Mouse (Mus musculus) hindbrain, embryonic 11.5 days (tissue): Measurements from ENCODE around the gene C2. TPM values are rescaled to one million over a fixed set of nuclear protein-coding genes. Genes with fewer than 3 reads are reported as not detected.

Source experiments
- ATAC-seq: fragments of 200-750 bp; cut with Nextera tagmentation; 2 replicates; pipeline ENCODE4 v1.8.0; 2017; ENCODE audit warnings: mild to moderate bottlenecking, moderate TSS enrichment, moderate library complexity; ENCODE audit not compliant: low FRiP score
- DNase-seq: peaks from one replicate; pipeline ENCODE4 v3.0.0-alpha.2; 2015; ENCODE audit warnings: low spot score
- H3K27ac ChIP-seq: fragments of 300-500 bp; sonication (generic); 2 replicates; pipeline ENCODE4 v1.5.1; 2014; ENCODE audit warnings: mild to moderate bottlenecking, low read depth, low read length
- H3K27me3 ChIP-seq: fragments of 300-500 bp; sonication (generic); 2 replicates; pipeline ENCODE4 v1.6.1; 2014; ENCODE audit warnings: mild to moderate bottlenecking, low read length, moderate library complexity, mixed read lengths; ENCODE audit not compliant: control insufficient read depth, insufficient read depth
- H3K36me3 ChIP-seq: fragments of 300-500 bp; sonication (generic); 2 replicates; pipeline ENCODE4 v1.6.1; 2014; ENCODE audit warnings: mild to moderate bottlenecking, low read length, moderate library complexity, mixed read lengths; ENCODE audit not compliant: control insufficient read depth, insufficient read depth
- H3K4me1 ChIP-seq: fragments of 300-500 bp; sonication (generic); replicated peaks from 2 replicates; pipeline ENCODE4 v1.6.1; 2014; ENCODE audit warnings: low read length, mixed read lengths; ENCODE audit not compliant: control insufficient read depth, insufficient read depth
- H3K4me2 ChIP-seq: fragments of 300-500 bp; sonication (generic); replicated peaks from 2 replicates; pipeline ENCODE4 v1.6.1; 2014; ENCODE audit warnings: mild to moderate bottlenecking, low read depth, low read length
- H3K4me3 ChIP-seq: fragments of 300-500 bp; sonication (generic); 2 replicates; pipeline ENCODE4 v1.5.1; 2014; ENCODE audit warnings: low read depth, low read length
- H3K9ac ChIP-seq: fragments of 300-500 bp; sonication (generic); 2 replicates; pipeline ENCODE4 v1.6.1; 2014; ENCODE audit warnings: low read depth, low read length
- H3K9me3 ChIP-seq: fragments of 300-500 bp; sonication (generic); 2 replicates; pipeline ENCODE4 v1.6.1; 2016; ENCODE audit warnings: low read length; ENCODE audit not compliant: control insufficient read depth
- WGBS: fragments of 180-500 bp; shearing (Covaris S2); extraction: QIAGEN DNeasy Blood & Tissue Kit; methylation state at CpG from one replicate; pipeline ENCODE4 v1.1.7; 2014; 5-methylcytosine and 5-hydroxymethylcytosine counted together
- polyA plus RNA-seq: library from polyadenylated mRNA; unstranded; fragments of >200 nt; fragmentation: Nextera tagmentation; extraction: Ambion mirVana; gene quantifications from 2 replicates; pipeline ENCODE4 v1.2.1, GENCODE M21; 2014

C2 gene
- polyA plus RNA-seq, 1 experiment from 2014 or later: 1.2 TPM

DNA sequence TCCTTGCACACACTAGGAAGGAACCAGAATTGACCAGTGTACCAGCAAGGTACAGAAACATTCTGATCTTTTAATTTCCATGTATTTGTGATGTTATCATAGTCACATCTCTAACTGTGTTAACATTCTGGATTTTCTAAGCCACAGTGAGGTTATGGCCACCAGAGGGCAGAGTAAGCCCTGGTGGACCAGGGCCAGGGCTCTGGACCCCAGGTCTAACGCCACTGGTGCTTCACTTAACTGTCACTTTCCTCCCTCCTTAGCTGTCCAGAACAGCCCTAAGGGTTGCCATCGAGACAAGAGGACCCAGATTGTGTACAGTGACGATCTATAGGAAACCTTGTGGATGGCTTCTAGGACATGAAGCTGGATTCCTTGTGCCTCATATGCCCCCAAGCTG, 42.2 kb downstream of the C2 start:
- H3K4me2 ChIP-seq: no peak overlapping the region
- peak; percentile 72 for DNase-seq
- H3K9me3 ChIP-seq: no peaks in the 10 kb centered on the region
- H3K4me3 ChIP-seq: no peak overlapping the region
- no peak overlapping the region for H3K9ac ChIP-seq
- H3K4me1 ChIP-seq: peaks cover 5% of the 10 kb centered on the region; the same call in 1 of the 2 replicates
- H3K27ac ChIP-seq: no peak overlapping the region
- WGBS: 43% methylated on average over 3 of the region's 3 CpGs
- no peak for ATAC-seq
- no peaks in the 10 kb centered on the region for H3K27me3 ChIP-seq
- H3K36me3 ChIP-seq: 0 out of 2 replicates have a peak, but pooled peaks cover 2% of the 10 kb centered on the region

DNA sequence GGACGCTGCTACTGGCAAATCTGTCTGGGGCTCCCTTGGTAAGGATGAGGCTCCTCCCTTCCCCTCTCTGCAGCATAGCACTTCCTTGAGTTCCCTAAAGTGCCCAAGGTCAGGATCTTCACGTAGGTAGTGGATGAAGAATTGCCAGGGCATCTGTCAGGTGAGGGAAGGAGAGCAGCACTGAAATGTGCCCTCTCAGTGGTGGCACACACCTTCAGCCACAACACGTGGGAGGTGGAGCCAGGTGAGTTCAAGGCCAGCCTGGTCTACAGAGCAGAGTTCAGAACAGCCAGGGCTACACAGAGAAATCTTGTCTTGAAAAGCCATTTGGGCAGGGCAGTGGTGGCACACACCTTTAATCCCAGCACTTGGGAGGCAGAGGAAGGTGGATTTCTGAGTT, 43.3 kb downstream of the C2 start:
- 93% methylated on average over 3 of the region's 3 CpGs for WGBS

DNA sequence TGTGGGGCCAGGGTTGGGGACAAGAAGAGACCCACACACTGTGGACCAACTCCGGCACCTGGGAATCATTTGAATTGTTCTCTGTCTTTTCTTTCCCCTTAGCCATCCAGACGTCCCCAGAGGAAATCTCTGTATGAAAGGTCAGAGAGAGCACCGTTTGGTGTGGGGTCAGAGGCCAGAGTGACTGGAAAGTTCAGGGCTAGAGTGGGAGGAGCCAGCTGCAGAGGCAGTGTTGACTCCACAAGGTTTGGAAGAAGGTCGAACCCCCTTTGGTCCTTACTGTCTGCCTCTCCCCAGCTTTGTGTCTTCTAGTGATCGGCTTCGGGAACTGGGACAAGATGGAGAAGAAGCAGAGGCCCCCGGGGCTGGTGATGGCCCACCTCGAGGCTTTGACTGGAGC, 44.6 kb downstream of the C2 start:
- Histone ChIP-seq H3K4me3 (no peak overlapping the region), H3K4me2 (no peak overlapping the region), H3K4me1 (peaks cover 5% of the 10 kb centered on the region; the same call in 1 of the 2 replicates), H3K9me3 (no peaks in the 10 kb centered on the region), H3K36me3 (0 out of 2 replicates have a peak, but pooled peaks cover 2% of the 10 kb centered on the region), H3K9ac (no peak overlapping the region), H3K27me3 (no peaks in the 10 kb centered on the region), H3K27ac (no peak overlapping the region)
- DNase-seq (no peak), ATAC-seq (no peak)
- 82% methylated on average over 8 of the region's 8 CpGs for WGBS

More for the DNA sequence above, 43.3 kb downstream of the C2 start:
- no peak overlapping the region for H3K4me2 ChIP-seq
- H3K27ac ChIP-seq: no peak overlapping the region
- H3K36me3 ChIP-seq: 0 out of 2 replicates have a peak, but pooled peaks cover 2% of the 10 kb centered on the region
- ATAC-seq (no peak), DNase-seq (no peak)
- no peak overlapping the region for H3K4me3 ChIP-seq
- no peak overlapping the region for H3K9ac ChIP-seq
- H3K9me3 ChIP-seq: no peaks in the 10 kb centered on the region
- H3K27me3 ChIP-seq: no peaks in the 10 kb centered on the region
- peaks cover 5% of the 10 kb centered on the region; the same call in 1 of the 2 replicates for H3K4me1 ChIP-seq

DNA sequence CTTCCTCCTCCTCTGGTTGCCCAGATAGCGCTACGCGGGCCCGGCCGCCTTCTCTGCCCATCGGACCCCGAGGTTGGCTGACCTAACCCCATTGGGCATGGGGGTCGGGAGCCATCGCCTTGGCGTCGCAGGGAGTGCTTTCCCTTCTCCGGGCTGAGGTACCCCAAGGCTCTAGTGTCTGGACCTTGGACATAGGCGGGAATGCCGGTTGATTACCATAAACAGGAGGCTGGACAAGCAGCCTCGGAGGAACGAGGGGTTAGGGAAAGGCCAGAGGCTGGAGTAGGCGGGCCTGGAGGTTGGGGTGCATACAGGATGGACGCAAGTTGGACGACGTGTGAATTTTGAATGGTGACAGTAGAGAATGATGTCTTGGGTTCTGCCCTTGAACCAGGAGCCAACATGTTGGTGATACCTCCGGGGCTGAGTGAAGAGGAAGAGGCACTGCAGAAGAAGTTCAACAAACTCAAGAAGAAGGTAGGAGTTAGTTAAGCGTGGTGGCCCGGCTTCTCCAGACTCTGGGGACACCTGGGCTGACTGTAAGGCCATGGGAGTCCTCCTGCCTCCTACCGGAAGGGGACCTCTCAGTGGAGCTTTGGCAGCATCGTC, 47.4 kb downstream of the C2 start:
- Histone ChIP-seq H3K9me3 (no peaks in the 10 kb centered on the region), H3K27me3 (no peaks in the 10 kb centered on the region), H3K4me2 (peak overlapping the region; percentile 96), H3K36me3 (0 out of 2 replicates have a peak, but pooled peaks cover 7% of the 10 kb centered on the region), H3K27ac (0 out of 2 replicates have a peak overlapping the region, but pooled peaks have one; percentile 24), H3K4me1 (peaks cover 5% of the 10 kb centered on the region; the same call in 1 of the 2 replicates), H3K4me3 (peak overlapping the region; percentile 92), H3K9ac (peak overlapping the region; percentile 87)
- 2% methylated on average over 25 of the region's 25 CpGs for WGBS
- peak; percentile 69 for ATAC-seq
- DNase-seq: no peak

DNA sequence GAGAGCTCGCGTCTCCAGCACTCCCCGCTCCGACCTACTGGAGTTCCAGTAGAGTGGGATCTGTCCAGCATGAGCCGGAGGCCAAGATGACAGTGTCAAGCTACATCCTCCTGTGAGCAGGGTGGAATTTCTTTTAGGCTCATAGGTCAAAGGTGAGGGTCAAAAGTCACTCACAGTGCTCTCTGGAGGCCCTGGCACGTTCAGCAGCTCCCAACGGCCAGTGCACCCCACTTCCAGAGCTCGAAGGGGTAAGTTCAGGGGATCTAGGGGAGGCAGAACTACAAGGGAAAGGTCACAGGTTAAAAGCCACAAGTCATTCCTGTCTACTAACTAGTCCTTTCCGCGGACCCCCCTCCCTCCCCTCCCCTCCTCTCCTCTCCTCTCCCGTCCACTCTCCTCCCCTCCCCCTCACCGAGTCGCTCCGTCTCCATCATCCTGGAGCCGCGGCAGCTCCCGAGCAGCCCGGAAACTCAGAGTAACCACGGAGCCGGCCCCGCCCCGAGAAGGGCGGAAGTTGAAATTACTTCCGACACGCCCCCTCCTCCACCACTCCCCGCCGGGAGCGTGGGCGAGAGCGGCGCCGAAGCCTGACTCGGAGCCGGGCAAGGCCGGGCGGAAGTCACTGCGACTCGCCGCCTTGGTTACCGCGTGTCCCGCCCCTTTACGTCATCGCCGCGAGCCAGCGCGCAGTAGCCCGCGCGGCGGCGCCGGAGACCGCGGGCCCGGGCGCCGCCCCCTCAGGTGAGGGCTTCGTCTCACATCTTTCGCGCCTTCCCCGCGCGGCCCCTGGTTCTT, 48.1 kb downstream of the C2 start, which contains the start of the genes Skiv2l and Nelfe:
TSS of gene Skiv2l (minus strand) at position 489 of the 795 bp plus-strand sequence.
TSS of gene Nelfe (plus strand) at position 670 of the 795 bp plus-strand sequence.
- Histone ChIP-seq H3K9me3 (no peaks in the 10 kb centered on the region), H3K4me1 (peaks cover 5% of the 10 kb centered on the region; the same call in 1 of the 2 replicates), H3K27me3 (no peaks in the 10 kb centered on the region), H3K9ac (peak within 1 kb of the TSS; percentile 87), H3K4me3 (peak within 1 kb of the TSS; percentile 92), H3K4me2 (peak within 1 kb of the TSS; percentile 96), H3K36me3 (0 out of 2 replicates have a peak, but pooled peaks cover 7% of the 10 kb centered on the region), H3K27ac (0 out of 2 replicates have a peak within 1 kb of the TSS, but pooled peaks have one; percentile 24)
- ATAC-seq: peak; percentile 97
- peak; percentile 99 for DNase-seq
- 0% methylated on average over 60 of the region's 65 CpGs for WGBS

DNA sequence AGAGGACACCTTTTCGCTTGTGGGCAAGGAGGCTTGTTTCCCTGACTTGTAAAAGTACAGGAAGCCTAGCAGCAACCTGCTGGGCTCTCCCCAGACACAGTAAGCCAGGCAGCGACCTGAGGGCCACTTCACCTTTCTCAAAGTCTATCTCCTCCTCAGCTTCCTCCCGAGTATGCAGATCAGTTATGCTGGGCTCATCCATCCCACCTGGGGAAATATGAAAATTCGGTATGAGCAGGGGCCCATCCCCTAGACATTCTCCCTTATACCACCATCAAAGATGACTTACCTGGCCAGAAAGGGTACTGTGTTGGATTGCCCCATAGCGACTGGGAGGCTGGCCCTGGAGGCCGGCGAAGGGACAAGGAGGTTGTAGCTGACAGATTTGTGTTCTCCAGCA, 50.5 kb downstream of the C2 start:
- H3K4me3 ChIP-seq: no peak overlapping the region
- DNase-seq (no peak), ATAC-seq (no peak)
- no peaks in the 10 kb centered on the region for H3K27me3 ChIP-seq
- H3K27ac ChIP-seq: no peak overlapping the region
- no peak overlapping the region for H3K9ac ChIP-seq
- H3K4me2 ChIP-seq: no peak overlapping the region
- H3K4me1 ChIP-seq: peaks cover 5% of the 10 kb centered on the region; the same call in 1 of the 2 replicates
- no peaks in the 10 kb centered on the region for H3K9me3 ChIP-seq
- 0 out of 2 replicates have a peak, but pooled peaks cover 10% of the 10 kb centered on the region for H3K36me3 ChIP-seq
- WGBS: 93% methylated on average over 7 of the region's 7 CpGs

DNA sequence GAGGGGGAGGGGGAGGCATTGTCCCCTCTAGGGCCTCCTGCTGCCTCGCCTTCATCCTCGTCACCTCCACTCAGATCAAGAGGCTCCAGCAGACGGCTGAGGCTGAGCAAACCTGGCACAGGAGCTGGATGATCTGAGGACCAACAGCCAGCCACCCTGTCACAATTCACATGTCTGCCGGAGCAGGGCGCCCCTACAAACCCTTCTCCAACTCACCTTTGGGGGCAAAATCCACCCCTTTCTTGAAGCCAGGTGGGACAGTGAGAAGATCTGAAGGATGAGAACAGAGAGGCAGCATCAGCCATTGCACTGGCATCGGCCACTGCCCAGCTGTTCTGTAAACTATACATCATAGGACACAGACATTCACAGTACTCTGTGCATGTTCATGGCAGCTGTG, 50.9 kb downstream of the C2 start:
- H3K27me3 ChIP-seq: no peaks in the 10 kb centered on the region
- WGBS: 95% methylated on average over 6 of the region's 6 CpGs
- 0 out of 2 replicates have a peak, but pooled peaks cover 10% of the 10 kb centered on the region for H3K36me3 ChIP-seq
- H3K9ac ChIP-seq: no peak overlapping the region
- no peak overlapping the region for H3K4me3 ChIP-seq
- H3K27ac ChIP-seq: no peak overlapping the region
- ATAC-seq (no peak), DNase-seq (no peak)
- no peaks in the 10 kb centered on the region for H3K9me3 ChIP-seq
- no peak overlapping the region for H3K4me2 ChIP-seq
- peaks cover 5% of the 10 kb centered on the region; the same call in 1 of the 2 replicates for H3K4me1 ChIP-seq

DNA sequence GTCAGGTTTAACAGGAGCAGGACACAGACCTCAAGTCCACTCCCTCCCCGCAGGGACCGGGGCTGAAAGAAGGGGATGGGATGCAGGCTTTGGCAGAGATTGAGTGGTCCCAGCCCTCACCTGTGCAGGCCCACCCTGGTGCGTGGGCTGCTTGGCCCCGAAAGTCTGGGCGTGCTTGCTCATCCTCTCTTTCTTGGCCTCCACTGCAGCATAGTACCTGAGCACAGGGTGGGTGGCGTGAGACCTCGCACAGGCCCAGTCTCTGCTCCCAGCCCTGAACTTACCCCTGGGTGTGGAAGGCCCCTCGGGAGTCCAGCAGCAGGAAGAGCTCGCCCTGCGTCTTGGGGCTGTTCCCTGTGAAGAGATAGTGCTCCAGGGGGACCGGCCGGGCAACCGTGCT, 53.2 kb downstream of the C2 start:
- Histone ChIP-seq H3K4me1 (no peaks in the 10 kb centered on the region), H3K9ac (no peak overlapping the region), H3K27me3 (no peaks in the 10 kb centered on the region), H3K4me2 (no peak overlapping the region), H3K27ac (no peak overlapping the region), H3K36me3 (peaks cover 17% of the 10 kb centered on the region; the same call in 1 of the 2 replicates), H3K9me3 (no peaks in the 10 kb centered on the region), H3K4me3 (no peak overlapping the region)
- DNase-seq: no peak
- 91% methylated on average over 13 of the region's 13 CpGs for WGBS
- no peak for ATAC-seq
